Mouse (Mus musculus) embryonic fibroblast, embryonic 13.5 days (primary cell): ENCODE results near the gene Prkag1. TPM values are rescaled to one million over a fixed set of nuclear protein-coding genes. Genes with fewer than 3 reads are reported as not detected.

Source experiments
- H3K27ac ChIP-seq: 2 replicates; pipeline ENCODE4 v1.5.1; 2012; ENCODE audit warnings: low read length, control low read depth, inconsistent platforms; ENCODE audit not compliant: insufficient read depth
- H3K4me1 ChIP-seq: 2 replicates; pipeline ENCODE4 v1.6.1; 2011; ENCODE audit warnings: low read length; ENCODE audit not compliant: control insufficient read depth, insufficient read depth
- H3K4me3 ChIP-seq: 2 replicates; pipeline ENCODE4 v1.5.1; 2011; ENCODE audit warnings: mild to moderate bottlenecking, control low read depth, low read length; ENCODE audit not compliant: insufficient read depth
- CTCF ChIP-seq: IDR thresholded peaks from 2 replicates; pipeline ENCODE4 v1.5.1; 2011; ENCODE audit warnings: mild to moderate bottlenecking, control low read depth, low read length, moderate library complexity, borderline replicate concordance; ENCODE audit not compliant: insufficient read depth
- POLR2A ChIP-seq: IDR thresholded peaks from 2 replicates; pipeline ENCODE4 v1.6.1; 2011; ENCODE audit warnings: low read depth, mild to moderate bottlenecking, control low read depth, low read length, moderate library complexity
- polyA plus RNA-seq: library from polyadenylated mRNA; stranded (reverse); fragments of >200 nt; gene quantifications from 2 replicates; pipeline ENCODE4 v1.2.4, GENCODE M21; 2011; ENCODE audit warnings: low read depth; ENCODE audit not compliant: missing spikeins, insufficient read length

The Prkag1 gene
- polyA plus RNA-seq, 1 experiment = 94.2 TPM

GRCm38 (mm10) chr15:98788972-98789660 lies 42.2 kb downstream of the Prkag1 start:
- TF ChIP-seq POLR2A (no peak), CTCF (no peak)
- Histone ChIP-seq H3K4me1 (peaks cover 3% of the 10 kb centered on the region; the same call in 1 of the 2 replicates), H3K27ac (no peak overlapping the region), H3K4me3 (no peak overlapping the region)

- H3K27ac ChIP-seq = no peak overlapping the region
- TF ChIP-seq CTCF (peak; percentile 88; the same call in 1 of the 2 replicates), POLR2A (no peak)
- peaks cover 3% of the 10 kb centered on the region; the same call in 1 of the 2 replicates for H3K4me1 ChIP-seq
- H3K4me3 ChIP-seq = no peak overlapping the region
Measured at GRCm38 (mm10) chr15:98787930-98788329, 43.4 kb downstream of the Prkag1 start.

- TF ChIP-seq POLR2A (no peak), CTCF (peak; percentile 31; the same call in 1 of the 2 replicates)
Measured at GRCm38 (mm10) chr15:98785744-98786143, 45.6 kb downstream of the Prkag1 start.

GRCm38 (mm10) chr15:98781166-98781565 lies 50.2 kb downstream of the Prkag1 start:
- Histone ChIP-seq H3K4me3 (no peak overlapping the region), H3K27ac (peak overlapping the region; percentile 60; the same call in 1 of the 2 replicates), H3K4me1 (peaks cover 19% of the 10 kb centered on the region)
- no peak for TF ChIP-seq POLR2A
- no peak for TF ChIP-seq CTCF

More at GRCm38 (mm10) chr15:98785744-98786143, 45.6 kb downstream of the Prkag1 start:
- Histone ChIP-seq H3K4me1 (peaks cover 7% of the 10 kb centered on the region; the same call in 1 of the 2 replicates), H3K27ac (no peak overlapping the region), H3K4me3 (no peak overlapping the region)

GRCm38 (mm10) chr15:98780573-98780972 lies 50.7 kb downstream of the Prkag1 start:
- H3K27ac ChIP-seq = peak overlapping the region; percentile 60
- no peak overlapping the region for H3K4me3 ChIP-seq
- TF ChIP-seq CTCF (peak; percentile 16; the same call in 1 of the 2 replicates), POLR2A (no peak)
- peaks cover 19% of the 10 kb centered on the region for H3K4me1 ChIP-seq

- TF ChIP-seq CTCF (no peak), POLR2A (0 out of 2 replicates have a peak, but pooled peaks have one; percentile 20)
- H3K4me1 ChIP-seq = peaks cover 19% of the 10 kb centered on the region
- peak overlapping the region; percentile 60 for H3K27ac ChIP-seq
- no peak overlapping the region for H3K4me3 ChIP-seq
Measured at GRCm38 (mm10) chr15:98780075-98780474, 51.2 kb downstream of the Prkag1 start.

- H3K4me1 ChIP-seq = peaks cover 23% of the 10 kb centered on the region
- no peak for TF ChIP-seq POLR2A
- no peak overlapping the region for H3K4me3 ChIP-seq
- peak overlapping the region; percentile 23; the same call in 1 of the 2 replicates for H3K27ac ChIP-seq
Measured at GRCm38 (mm10) chr15:98778806-98779205, 52.5 kb downstream of the Prkag1 start.

- peaks cover 23% of the 10 kb centered on the region for H3K4me1 ChIP-seq
- no peak for TF ChIP-seq CTCF
- peak; percentile 35; the same call in 1 of the 2 replicates for TF ChIP-seq POLR2A
- no peak overlapping the region for H3K27ac ChIP-seq
- H3K4me3 ChIP-seq = peak overlapping the region; percentile 26
Measured at GRCm38 (mm10) chr15:98778191-98778770, 53.0 kb downstream of the Prkag1 start.

GRCm38 (mm10) chr15:98777762-98778161 lies 53.6 kb downstream of the Prkag1 start, which contains the start of gene Wnt10b:
Wnt10b (minus strand) TSS chr15:98778150.
- Histone ChIP-seq H3K4me3 (peak within 1 kb of the TSS; percentile 26), H3K4me1 (peaks cover 23% of the 10 kb centered on the region), H3K27ac (peak within 1 kb of the TSS; percentile 23; the same call in 1 of the 2 replicates)
- TF ChIP-seq CTCF (no peak), POLR2A (no peak)

GRCm38 (mm10) chr15:98777005-98777616 lies 54.2 kb downstream of the Prkag1 start:
- H3K4me1 ChIP-seq = peaks cover 23% of the 10 kb centered on the region

More at GRCm38 (mm10) chr15:98777005-98777616, 54.2 kb downstream of the Prkag1 start:
- Histone ChIP-seq H3K4me3 (peak overlapping the region; percentile 26), H3K27ac (no peak overlapping the region)
- no peak for TF ChIP-seq CTCF
- no peak for TF ChIP-seq POLR2A
